Mouse (Mus musculus) heart, adult 2 months (tissue): ENCODE results near the gene Mcee.

ENCODE experiments used
- CTCF ChIP-seq: fragments of 200-600 bp; IDR thresholded peaks from 2 replicates; pipeline ENCODE4 v1.8.1; 2022; ENCODE audit warnings: antibody characterized with exemption, mild to moderate bottlenecking, moderate library complexity
- POLR2A ChIP-seq: fragments of 200-500 bp; IDR thresholded peaks from 2 replicates; pipeline ENCODE4 v1.6.1; 2011; ENCODE audit warnings: mild to moderate bottlenecking, low read depth, low read length, control low read depth; ENCODE audit not compliant: insufficient read depth

DNA sequence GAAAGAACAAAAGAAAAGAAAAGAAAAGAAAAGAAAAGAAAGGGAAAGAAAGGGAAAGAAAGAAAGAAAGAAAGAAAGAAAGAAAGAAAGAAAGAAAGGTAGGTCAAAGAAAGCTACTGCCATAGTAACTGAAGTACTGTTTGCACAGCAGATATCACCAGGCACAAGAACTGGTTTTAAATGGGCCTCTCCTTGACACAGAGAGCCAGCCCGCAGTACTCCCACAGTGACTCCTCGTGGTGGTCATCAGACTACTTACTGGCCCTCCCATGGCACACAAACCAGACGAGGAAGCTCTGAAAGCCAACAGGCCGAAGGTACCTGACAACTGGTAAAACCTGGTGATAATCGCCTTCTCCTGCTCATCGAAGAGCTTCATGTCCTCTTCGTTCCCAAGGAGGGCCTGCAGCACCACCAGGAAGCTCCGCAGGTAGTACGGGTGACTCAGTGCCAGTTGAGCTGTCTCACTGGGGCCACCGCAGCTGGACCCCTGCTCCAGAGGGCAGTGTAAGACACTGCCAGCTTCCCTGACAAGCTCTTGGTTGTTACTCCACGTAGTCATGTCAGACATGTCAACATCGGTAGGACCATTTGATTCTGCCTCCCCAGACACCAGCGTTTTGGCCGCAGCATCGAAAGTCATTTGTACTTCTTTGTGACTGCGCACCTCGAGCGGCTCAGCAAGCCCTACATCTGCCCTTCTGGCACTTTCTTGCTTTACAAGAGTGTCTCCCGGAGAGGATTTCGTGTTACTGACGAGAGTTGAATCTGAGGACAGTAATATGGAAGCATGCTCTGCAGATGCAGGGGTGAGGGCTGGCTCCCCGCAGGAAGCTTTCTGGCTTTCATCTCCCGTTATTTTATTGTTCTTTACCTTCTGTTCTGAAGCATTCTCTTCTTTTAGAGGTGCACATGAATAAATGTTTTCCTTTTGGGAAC is 20.2 kb upstream of the Mcee start:
- no peak for TF ChIP-seq POLR2A
- no peak for TF ChIP-seq CTCF
